Mouse (Mus musculus) forebrain, embryonic 16.5 days (tissue): Measurements from ENCODE around the gene Txn2. TPM values are rescaled to one million over a fixed set of nuclear protein-coding genes. Genes with fewer than 3 reads are reported as not detected.

ENCODE experiments used
- ATAC-seq: fragments of 200-750 bp; cut with Nextera tagmentation; 2 replicates; pipeline ENCODE4 v1.8.0; 2017; ENCODE audit warnings: mild to moderate bottlenecking, moderate library complexity
- H3K27ac ChIP-seq: fragments of 300-500 bp; sonication (generic); 2 replicates; pipeline ENCODE4 v1.5.1; 2014; ENCODE audit warnings: low read length, control low read depth
- H3K27me3 ChIP-seq: fragments of 300-500 bp; sonication (generic); replicated peaks from 2 replicates; pipeline ENCODE4 v1.6.1; 2014; ENCODE audit warnings: low read length; ENCODE audit not compliant: control insufficient read depth, insufficient read depth
- H3K36me3 ChIP-seq: fragments of 300-500 bp; sonication (generic); 2 replicates; pipeline ENCODE4 v1.6.1; 2014; ENCODE audit not compliant: control insufficient read depth, insufficient read depth
- H3K4me1 ChIP-seq: fragments of 300-500 bp; sonication (generic); replicated peaks from 2 replicates; pipeline ENCODE4 v1.6.1; 2014; ENCODE audit warnings: low read length; ENCODE audit not compliant: control insufficient read depth, insufficient read depth
- H3K4me2 ChIP-seq: fragments of 300-500 bp; sonication (generic); 2 replicates; pipeline ENCODE4 v1.6.1; 2014; ENCODE audit warnings: mild to moderate bottlenecking, low read length, control low read depth
- H3K4me3 ChIP-seq: fragments of 300-500 bp; sonication (generic); replicated peaks from 2 replicates; pipeline ENCODE4 v1.5.1; 2014; ENCODE audit warnings: mild to moderate bottlenecking, low read length, control low read depth
- H3K9ac ChIP-seq: fragments of 300-500 bp; sonication (generic); replicated peaks from 2 replicates; pipeline ENCODE4 v1.6.1; 2014; ENCODE audit warnings: low read depth, low read length, control low read depth
- H3K9me3 ChIP-seq: fragments of 300-500 bp; sonication (generic); 2 replicates; pipeline ENCODE4 v1.6.1; 2016; ENCODE audit warnings: low read length; ENCODE audit not compliant: control insufficient read depth
- WGBS: fragments of 180-500 bp; shearing (Covaris S2); extraction: QIAGEN DNeasy Blood & Tissue Kit; methylation state at CpG from one replicate; pipeline ENCODE4 v1.1.7; 2014; 5-methylcytosine and 5-hydroxymethylcytosine counted together
- polyA plus RNA-seq: library from polyadenylated mRNA; unstranded; fragments of >200 nt; fragmentation: Nextera tagmentation; extraction: Ambion mirVana; gene quantifications from 2 replicates; pipeline ENCODE4 v1.2.1, GENCODE M21; 2015

Gene Txn2
- polyA plus RNA-seq, 1 experiment from 2014 or later: 237 TPM

DNA sequence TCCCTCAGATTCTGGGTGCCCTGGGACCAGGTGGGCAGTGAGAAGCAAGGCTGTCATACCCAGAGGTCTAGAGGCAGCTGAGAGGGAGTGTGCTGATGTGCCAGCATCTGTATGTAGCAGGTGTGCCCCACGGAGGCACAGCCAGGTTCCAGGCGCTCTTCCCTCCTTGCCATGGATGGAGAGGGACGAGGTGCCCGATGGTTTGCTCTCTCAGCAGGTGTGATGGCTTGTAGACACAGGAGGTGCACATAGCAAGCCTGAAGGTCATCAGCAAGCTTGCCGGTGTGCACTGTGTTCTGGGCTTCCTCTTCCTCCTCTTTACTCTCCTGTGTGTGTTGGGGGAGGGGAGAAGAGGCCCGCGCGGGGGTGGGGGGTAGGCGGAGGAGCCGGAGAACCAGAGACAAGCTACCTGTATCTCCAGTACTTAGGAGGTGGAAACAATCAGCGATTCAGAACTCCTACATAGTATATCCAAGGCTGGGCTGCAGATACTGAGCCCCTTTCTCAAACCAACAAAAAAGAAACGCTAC, 24.4 kb downstream of the Txn2 start:
- H3K27ac ChIP-seq: no peak overlapping the region
- H3K4me2 ChIP-seq: no peak overlapping the region
- H3K4me3 ChIP-seq: no peak overlapping the region
- WGBS: 31% methylated on average over 12 of the region's 12 CpGs
- H3K4me1 ChIP-seq: peaks cover 13% of the 10 kb centered on the region
- ATAC-seq: no peak
- H3K9me3 ChIP-seq: no peaks in the 10 kb centered on the region
- no peaks in the 10 kb centered on the region for H3K36me3 ChIP-seq
- no peak overlapping the region for H3K9ac ChIP-seq
- H3K27me3 ChIP-seq: no peaks in the 10 kb centered on the region

DNA sequence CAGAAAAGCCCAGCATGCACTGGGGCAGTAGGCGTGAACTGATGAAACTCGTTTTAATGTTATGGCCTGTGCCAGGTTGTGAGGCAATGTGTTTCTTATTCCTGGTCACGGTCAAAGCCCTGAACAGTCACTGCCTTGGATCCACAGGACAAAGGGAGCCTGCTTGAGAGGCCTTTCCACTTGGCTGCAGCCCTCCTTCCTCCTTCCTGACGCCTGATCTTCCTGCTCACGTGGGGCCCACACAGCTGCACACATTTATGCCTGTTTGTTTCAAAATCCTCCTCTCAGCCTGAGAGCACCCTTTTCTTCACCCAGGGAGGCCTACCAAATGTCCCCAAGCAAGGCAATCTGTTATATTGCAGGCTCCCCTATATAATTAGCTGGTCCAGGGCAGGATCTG, 25.6 kb downstream of the Txn2 start:
- no peaks in the 10 kb centered on the region for H3K36me3 ChIP-seq
- no peak overlapping the region for H3K4me3 ChIP-seq
- H3K27me3 ChIP-seq: no peaks in the 10 kb centered on the region
- 41% methylated on average over 5 of the region's 5 CpGs for WGBS
- H3K27ac ChIP-seq: peak overlapping the region; percentile 31
- ATAC-seq: peak; percentile 50; the same call in 1 of the 2 replicates
- H3K4me2 ChIP-seq: no peak overlapping the region
- no peaks in the 10 kb centered on the region for H3K9me3 ChIP-seq
- H3K9ac ChIP-seq: no peak overlapping the region
- peaks cover 13% of the 10 kb centered on the region for H3K4me1 ChIP-seq

DNA sequence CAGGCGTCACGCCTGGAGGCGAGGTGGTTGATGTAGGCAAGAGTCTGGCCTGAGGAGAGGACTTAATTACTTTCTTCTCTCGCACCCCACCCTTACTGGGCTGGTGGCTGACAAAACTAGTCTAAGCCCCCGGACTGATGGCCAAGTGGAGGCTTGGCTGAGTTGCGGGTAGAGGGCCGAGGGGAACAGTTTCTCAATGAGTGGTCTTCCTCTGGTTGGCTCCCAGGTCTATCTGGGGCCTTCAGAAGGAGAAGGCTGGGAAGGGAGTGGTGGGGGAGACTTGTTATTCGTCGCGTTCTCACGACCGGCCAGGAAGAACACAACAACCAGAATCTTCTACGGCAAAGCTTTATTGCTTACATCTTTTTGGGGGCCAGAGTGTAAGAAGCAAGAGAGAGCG, 33.9 kb downstream of the Txn2 start:
- no peak for ATAC-seq
- 86% methylated on average over 13 of the region's 14 CpGs for WGBS
- H3K9me3 ChIP-seq: no peaks in the 10 kb centered on the region
- H3K4me2 ChIP-seq: no peak overlapping the region
- H3K4me1 ChIP-seq: no peaks in the 10 kb centered on the region
- no peak overlapping the region for H3K27ac ChIP-seq
- H3K4me3 ChIP-seq: no peak overlapping the region
- no peaks in the 10 kb centered on the region for H3K27me3 ChIP-seq
- H3K9ac ChIP-seq: no peak overlapping the region
- no peaks in the 10 kb centered on the region for H3K36me3 ChIP-seq

DNA sequence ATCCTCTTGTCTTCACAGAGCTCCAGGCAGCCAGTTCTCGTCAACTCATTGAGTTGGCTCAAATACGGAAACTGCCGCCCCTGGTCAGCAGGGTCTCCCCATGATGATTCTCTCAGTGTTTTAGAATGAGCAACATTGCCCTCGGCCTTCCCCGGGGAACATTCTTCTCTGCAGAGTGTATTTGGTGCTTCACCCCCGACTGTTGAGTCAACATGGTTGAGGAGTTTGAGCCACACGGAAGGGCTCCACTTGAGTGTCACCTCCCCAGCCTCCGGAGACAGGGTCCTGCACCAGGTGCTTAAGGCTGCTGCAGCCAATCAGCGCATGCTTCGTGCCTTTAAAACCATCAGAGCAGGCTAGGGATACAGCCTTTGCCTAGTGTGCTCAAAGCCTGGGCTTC, 35.5 kb downstream of the Txn2 start:
- Histone ChIP-seq H3K27me3 (no peaks in the 10 kb centered on the region), H3K27ac (no peak overlapping the region), H3K36me3 (no peaks in the 10 kb centered on the region), H3K4me3 (no peak overlapping the region), H3K4me2 (no peak overlapping the region), H3K9me3 (no peaks in the 10 kb centered on the region), H3K9ac (no peak overlapping the region), H3K4me1 (no peaks in the 10 kb centered on the region)
- WGBS: 80% methylated on average over 10 of the region's 10 CpGs
- ATAC-seq: no peak

DNA sequence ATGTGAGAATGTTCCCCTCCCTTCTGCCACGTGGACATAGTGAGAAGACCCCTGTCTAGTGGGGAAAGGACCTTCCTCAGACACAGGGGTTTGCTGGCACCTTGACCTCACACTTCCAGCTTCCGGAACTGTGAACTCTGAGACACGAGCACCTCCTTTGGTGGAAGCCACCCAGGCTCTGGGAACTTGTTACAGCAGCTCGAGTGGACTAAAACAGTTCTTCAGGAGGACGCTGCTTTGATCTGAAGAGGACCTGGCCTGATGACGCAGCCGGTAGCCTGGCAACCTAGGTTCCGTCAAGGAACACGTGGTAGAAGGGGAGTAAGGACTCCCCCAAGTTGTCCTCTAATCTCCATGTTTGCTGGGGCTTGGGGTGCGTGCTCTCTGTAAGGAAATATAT, 36.4 kb downstream of the Txn2 start:
- H3K9me3 ChIP-seq: no peaks in the 10 kb centered on the region
- WGBS: 86% methylated on average over 10 of the region's 10 CpGs
- H3K4me2 ChIP-seq: no peak overlapping the region
- H3K4me1 ChIP-seq: no peaks in the 10 kb centered on the region
- no peaks in the 10 kb centered on the region for H3K36me3 ChIP-seq
- no peaks in the 10 kb centered on the region for H3K27me3 ChIP-seq
- H3K27ac ChIP-seq: no peak overlapping the region
- no peak for ATAC-seq
- H3K4me3 ChIP-seq: no peak overlapping the region
- H3K9ac ChIP-seq: no peak overlapping the region

DNA sequence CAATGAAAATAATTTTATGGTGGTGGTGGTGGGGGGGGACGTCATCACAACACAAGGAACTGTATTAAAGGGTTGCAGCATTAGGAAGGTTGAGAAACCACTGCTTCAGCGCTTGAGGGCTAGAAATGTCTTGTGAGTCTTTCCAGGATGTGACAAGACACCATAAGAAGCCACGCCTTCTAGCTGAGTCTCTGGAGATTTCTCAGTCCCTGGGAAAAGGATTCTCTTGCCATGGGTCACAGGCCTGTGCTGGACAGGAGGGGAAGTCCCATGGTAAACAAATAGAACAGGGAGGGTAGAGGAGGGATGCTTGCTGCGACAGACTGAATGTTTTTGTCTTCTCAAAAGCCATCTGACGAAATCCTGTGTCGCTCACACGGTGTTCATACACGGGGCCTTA, 37.0 kb downstream of the Txn2 start:
- Histone ChIP-seq H3K36me3 (no peaks in the 10 kb centered on the region), H3K9me3 (no peaks in the 10 kb centered on the region), H3K4me2 (no peak overlapping the region), H3K27ac (no peak overlapping the region), H3K4me3 (no peak overlapping the region), H3K4me1 (no peaks in the 10 kb centered on the region), H3K9ac (no peak overlapping the region), H3K27me3 (no peaks in the 10 kb centered on the region)
- WGBS: 84% methylated on average over 8 of the region's 8 CpGs
- no peak for ATAC-seq

DNA sequence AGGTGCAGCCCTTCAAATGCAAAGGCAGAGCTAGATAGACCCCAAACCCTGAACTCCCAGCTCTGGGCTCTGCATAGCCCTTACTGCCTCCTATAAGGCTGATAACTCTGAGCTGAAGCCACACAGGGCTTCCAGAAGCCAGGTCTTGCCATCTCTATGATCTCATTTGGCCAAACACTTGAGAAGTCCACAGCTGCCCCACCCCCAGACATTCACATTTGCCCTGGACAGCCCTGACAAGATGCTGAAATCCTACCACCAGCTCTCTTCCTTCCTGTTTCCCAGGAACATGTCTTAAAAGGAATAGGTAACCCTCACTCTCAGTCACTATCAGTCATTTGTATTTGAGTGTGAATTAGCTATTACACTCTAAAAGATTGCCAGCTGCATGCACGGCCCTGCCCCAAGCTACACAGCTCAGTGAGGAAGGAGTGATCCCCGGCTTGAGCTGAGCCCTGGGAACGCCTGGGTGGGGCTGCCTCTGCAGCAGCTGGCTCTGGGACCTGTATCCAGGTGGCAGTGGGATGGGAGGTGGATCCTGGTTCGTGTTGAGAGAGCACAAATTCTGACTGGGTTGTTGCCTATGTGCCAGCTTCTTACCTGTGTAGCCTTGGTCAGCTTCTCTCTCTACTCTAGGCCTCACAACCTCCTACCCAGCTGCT, 38.9 kb downstream of the Txn2 start:
- 56% methylated on average over 4 of the region's 4 CpGs for WGBS
- no peak for ATAC-seq
- no peak overlapping the region for H3K27ac ChIP-seq

DNA sequence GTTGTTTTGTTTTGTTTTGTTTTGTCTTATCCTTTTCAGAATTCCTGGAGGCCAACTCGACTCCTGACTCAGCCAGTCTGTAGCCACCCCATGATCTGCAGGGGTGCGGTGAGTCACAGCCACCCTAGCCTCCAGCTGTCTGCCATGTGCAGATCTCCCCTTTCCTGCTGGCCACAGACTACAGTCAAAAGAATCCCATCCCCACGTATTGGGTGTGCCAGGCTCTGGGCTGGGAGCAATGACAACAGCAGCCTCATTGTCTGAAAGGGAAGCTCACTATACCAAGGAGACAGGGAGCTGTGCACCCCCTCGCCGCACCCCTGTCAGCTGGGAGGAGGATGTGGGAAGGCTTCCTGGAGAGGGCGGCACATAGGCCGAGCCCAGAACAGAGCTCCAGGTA, 40.5 kb downstream of the Txn2 start:
- ATAC-seq: no peak
- WGBS: 59% methylated on average over 7 of the region's 7 CpGs
- Histone ChIP-seq H3K9me3 (no peaks in the 10 kb centered on the region), H3K4me3 (no peak overlapping the region), H3K9ac (no peak overlapping the region), H3K4me1 (no peaks in the 10 kb centered on the region), H3K27me3 (no peaks in the 10 kb centered on the region), H3K36me3 (no peaks in the 10 kb centered on the region), H3K27ac (no peak overlapping the region), H3K4me2 (no peak overlapping the region)

More for the DNA sequence above, 38.9 kb downstream of the Txn2 start:
- no peaks in the 10 kb centered on the region for H3K36me3 ChIP-seq
- no peaks in the 10 kb centered on the region for H3K27me3 ChIP-seq
- H3K9me3 ChIP-seq: no peaks in the 10 kb centered on the region
- no peak overlapping the region for H3K9ac ChIP-seq
- no peak overlapping the region for H3K4me3 ChIP-seq
- H3K4me2 ChIP-seq: no peak overlapping the region
- no peaks in the 10 kb centered on the region for H3K4me1 ChIP-seq

DNA sequence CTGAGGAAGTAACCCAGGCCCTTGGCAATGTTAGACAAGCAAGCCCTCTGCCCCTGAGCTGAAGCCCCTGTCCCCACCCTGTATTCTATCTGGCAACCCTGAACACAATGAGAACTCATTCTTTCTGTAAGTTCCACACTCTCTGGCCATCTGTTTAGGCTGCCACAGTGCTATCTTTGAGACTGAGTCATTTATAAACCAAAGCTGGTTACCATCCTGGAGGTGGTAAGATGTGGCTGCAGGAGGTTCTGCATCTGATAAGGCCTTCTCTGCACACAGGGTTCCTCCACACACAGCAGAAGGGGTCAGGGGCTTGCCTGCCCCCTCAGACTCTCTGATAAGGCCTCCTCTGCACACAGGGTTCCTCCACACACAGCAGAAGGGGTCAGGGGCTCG, 41.7 kb downstream of the Txn2 start:
- Histone ChIP-seq H3K4me1 (no peaks in the 10 kb centered on the region), H3K4me2 (no peak overlapping the region), H3K9ac (no peak overlapping the region), H3K4me3 (no peak overlapping the region), H3K27me3 (no peaks in the 10 kb centered on the region), H3K36me3 (no peaks in the 10 kb centered on the region), H3K9me3 (no peaks in the 10 kb centered on the region), H3K27ac (no peak overlapping the region)
- ATAC-seq: no peak
- WGBS: 30% methylated on average over 1 of the region's 1 CpGs
